Mouse (Mus musculus) left cerebral cortex, postnatal 25 days (tissue): ENCODE data around the gene Cdc20. TPM values are rescaled to one million over a fixed set of nuclear protein-coding genes. Genes with fewer than 3 reads are reported as not detected.

Experiments
- total RNA-seq, 2 experiments: library from RNA; stranded (reverse); gene quantifications; 2 replicates each; pipeline ENCODE4 v1.2.3; 2021

The Cdc20 gene
- total RNA-seq, 2 experiments from 2014 or later = 1.5 to 1.6 TPM

Other genes with a start within 250 kb of the Cdc20 start
- 100 to 1,000 TPM; 134 to 135 TPM for gene Ptprf, start 145.9 kb downstream of the Cdc20 start, total RNA-seq
- 10 to 100 TPM; 30.6 to 43.8 TPM for gene Szt2, start 28.1 kb downstream of the Cdc20 start, total RNA-seq
- 10 to 100 TPM; 58.8 to 63.1 TPM for gene Med8, start 28.0 kb downstream of the Cdc20 start, total RNA-seq
- 10 to 100 TPM; 23.3 to 28.6 TPM for gene Elovl1, start 9.3 kb downstream of the Cdc20 start, total RNA-seq
- 1 to 10 TPM; 1.6 to 2.3 TPM for gene Mpl, start 20.2 kb upstream of the Cdc20 start, total RNA-seq
- 1 to 10 TPM; 8.2 to 9.5 TPM for gene Tie1, start 52.7 kb upstream of the Cdc20 start, total RNA-seq
- not detected for gene 2610528J11Rik, start 89.6 kb upstream of the Cdc20 start, total RNA-seq
- 1 to 10 TPM; 7.3 to 9.9 TPM for gene Tmem125, start 106.7 kb upstream of the Cdc20 start, total RNA-seq
- under 1 TPM; 0.76 to 0.99 TPM for gene Cfap57, start 183.4 kb upstream of the Cdc20 start, total RNA-seq
- gene Ebna1bp2, start 183.4 kb upstream of the Cdc20 start, total RNA-seq = 10 to 100 TPM; 55.4 to 58.0 TPM
- gene Olfr62, start 221.6 kb upstream of the Cdc20 start, total RNA-seq = not detected